ENCODE assay signal across 10 mouse cellular contexts in the genomic region with DNA sequence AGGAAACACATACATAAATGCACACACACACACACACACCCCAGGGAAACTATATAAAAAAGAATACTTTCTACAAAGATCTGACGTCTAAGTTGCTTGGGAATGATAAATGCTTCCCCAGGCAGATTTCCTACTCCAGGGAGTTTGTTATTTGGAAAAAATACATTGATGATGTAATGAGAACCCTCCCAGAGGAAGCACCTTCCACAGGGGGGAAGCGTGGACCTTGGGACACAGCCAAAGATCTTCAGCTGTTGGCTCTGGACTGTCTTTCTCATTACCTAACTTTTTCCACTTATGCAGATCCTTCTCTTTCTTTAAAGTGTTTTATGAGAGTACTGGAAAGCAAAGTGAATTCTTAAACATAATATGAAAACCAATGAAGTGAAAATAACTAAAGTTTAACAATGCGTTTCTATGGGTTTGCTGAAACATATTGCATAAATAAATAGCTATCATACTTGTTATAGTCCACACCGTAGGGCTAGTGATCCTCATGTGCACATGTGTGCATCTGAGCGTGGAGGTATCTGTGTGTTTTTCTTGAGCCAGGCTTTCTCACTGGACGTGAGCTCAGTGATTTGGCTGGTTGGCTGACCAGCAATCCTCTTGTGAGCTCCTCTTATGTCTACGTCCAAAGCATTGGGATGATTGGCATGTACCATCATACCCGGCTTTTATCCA. TPM values are rescaled to one million over a fixed set of nuclear protein-coding genes. Genes with fewer than 3 reads are reported as not detected.
DNase-seq lines count a peak whose midpoint lies in the region; ATAC-seq and TF ChIP-seq lines count a peak whose summit lies in the region.
"Had no signal": no experiment of that assay in that cellular context is flagged by ENCODE, and none has a peak within 500 bp of the region (broad histone marks: within the 10 kb centered on the region; RNA-seq: fewer than 3 reads in every experiment).

No protein-coding gene starts in this region.

- intact Hi-C loops in heart, postnatal 10 days (cut with DNase I): loop anchor here (2.0 kb wide), 1 partner anchor 44 kb away; no protein-coding TSS in a partner anchor

- no peaks in the 10 kb centered on the region for H3K36me3 ChIP-seq in limb, embryonic 15.5 days
- H3K36me3 ChIP-seq: G1E; hindbrain, embryonic 15.5 days had no signal

- peak overlapping the region; percentile 95 for H3K27ac ChIP-seq in embryonic fibroblast, embryonic 13.5 days (ENCODE audit: insufficient read depth, low read length)
- peak overlapping the region; percentile 81 for H3K27ac ChIP-seq in limb, embryonic 15.5 days
- H3K27ac ChIP-seq: hindbrain, embryonic 15.5 days had no signal

- H3K4me1 ChIP-seq in embryonic fibroblast, embryonic 13.5 days (ENCODE audit: control insufficient read depth, insufficient read depth, low read length): peaks cover 12% of the 10 kb centered on the region
- peaks cover 34% of the 10 kb centered on the region for H3K4me1 ChIP-seq in limb, embryonic 15.5 days
- H3K4me1 ChIP-seq: hindbrain, embryonic 15.5 days had no signal

- H3K4me3 ChIP-seq in embryonic fibroblast, embryonic 13.5 days (ENCODE audit: insufficient read depth, low read length): no peak overlapping the region
- H3K4me3 ChIP-seq in limb, embryonic 15.5 days: no peak overlapping the region
- H3K4me3 ChIP-seq: hindbrain, embryonic 15.5 days had no signal

- H3K4me2 ChIP-seq in limb, embryonic 15.5 days: no peak overlapping the region
- H3K4me2 ChIP-seq: hindbrain, embryonic 15.5 days had no signal

- no peaks in the 10 kb centered on the region for H3K9me3 ChIP-seq in limb, embryonic 15.5 days
- H3K9me3 ChIP-seq: hindbrain, embryonic 15.5 days had no signal

- no peak overlapping the region for H3K9ac ChIP-seq in limb, embryonic 15.5 days
- H3K9ac ChIP-seq: hindbrain, embryonic 15.5 days had no signal

- peak; percentile 77 for ATAC-seq in limb, embryonic 15.5 days (ENCODE audit: insufficient number of reproducible peaks, low FRiP score, low TSS enrichment, low read depth)

- no peaks in the 10 kb centered on the region for H3K27me3 ChIP-seq in limb, embryonic 15.5 days
- H3K27me3 ChIP-seq: hindbrain, embryonic 15.5 days had no signal

- WGBS in limb, embryonic 15.5 days: 40% methylated on average over 8 of the region's 8 CpGs

- TF ChIP-seq CTCF in embryonic fibroblast, embryonic 13.5 days (IDR thresholded peaks at IDR 0.05; ENCODE audit: borderline replicate concordance, insufficient read depth, low read length): no peak

- DNase-seq in adrenal gland, adult 8-10 months: peak; percentile 6
- peak; percentile 62 to 75 for DNase-seq in heart, postnatal 10 days
- no peak for DNase-seq in embryo, embryonic 11 days
- DNase-seq in thymus, postnatal 10 days (ENCODE audit: low spot score in 2 of 2): no peak
- DNase-seq in testis, postnatal 14 days (ENCODE audit: low spot score): no peak
- DNase-seq in cerebellum, adult 9-10 months: no peak

- no peak for TF ChIP-seq POLR2A in embryonic fibroblast, embryonic 13.5 days (IDR thresholded peaks at IDR 0.05; ENCODE audit: low read depth, low read length)

RNA-seq across cellular contexts. Expression of a gene that starts 30.7 kb away (rescaled TPM):
- total RNA-seq in adrenal gland, adult 8-10 months (2022): 10 to 100 TPM; 29.4 to 56.4 (median 41.4) TPM
- 253 and 317 TPM in 2 replicates for polyA plus RNA-seq in embryonic fibroblast, embryonic 13.5 days (2011; ENCODE audit: insufficient read length, low read depth, missing spikeins)
- total RNA-seq in heart, postnatal 10 days (2021): 10 to 100 TPM; 39.9 to 61.7 TPM
- polyA plus RNA-seq in limb, embryonic 15.5 days (2015; fragmentation: Nextera tagmentation; extraction: Ambion mirVana): 57.3 and 62.6 TPM in 2 replicates
- polyA plus RNA-seq: G1E had no signal

Comparison
In these comparisons a context has a peak if more than half of its experiments do, and no peak if none do; other contexts are left out.
1. DNase-seq: peak in adrenal gland, adult 8-10 months (single experiment) and heart, postnatal 10 days (2 of 2); none in embryo, embryonic 11 days (single experiment), thymus, postnatal 10 days (0 of 2), testis, postnatal 14 days (single experiment) and cerebellum, adult 9-10 months (single experiment).